Mouse (Mus musculus): Measurements from ENCODE around the gene Prox1. TPM values are rescaled to one million over a fixed set of nuclear protein-coding genes. Genes with fewer than 3 reads are reported as not detected.

Prox1 gene
- polyA plus RNA-seq, 1 experiment, result 1.7 TPM

- Histone ChIP-seq H3K27ac (ENCODE audit: insufficient read depth, low read depth, low read length) (no peak overlapping the region), H3K27me3 (ENCODE audit: control insufficient read depth, insufficient read depth, low read length) (peaks cover 49% of the 10 kb centered on the region), H3K36me3 (ENCODE audit: control insufficient read depth, insufficient read depth, low read length) (no peaks in the 10 kb centered on the region), H3K4me3 (ENCODE audit: low read depth, low read length) (peak overlapping the region; percentile 68), H3K4me1 (ENCODE audit: control insufficient read depth, insufficient read depth, insufficient read length, low read length) (0 out of 2 replicates have a peak, but pooled peaks cover 3% of the 10 kb centered on the region)
- no peak for TF ChIP-seq POLR2A (IDR thresholded peaks at IDR 0.05; ENCODE audit: low read depth, low read length)
- TF ChIP-seq CTCF (IDR thresholded peaks at IDR 0.05; ENCODE audit: extremely low read depth, insufficient read length, insufficient replicate concordance, low read depth, low read length), result no peak
- 1% methylated on average over 51 of the region's 51 CpGs for WGBS
Observed at GRCm38 (mm10) chr1:190168761-190169671, 1.5 kb downstream of the Prox1 start.

GRCm38 (mm10) chr1:190168115-190168514 is 2.4 kb downstream of the Prox1 start:
- 6% methylated on average over 4 of the region's 4 CpGs for WGBS
- peaks cover 42% of the 10 kb centered on the region for H3K27me3 ChIP-seq (ENCODE audit: control insufficient read depth, insufficient read depth, low read length)
- no peak for TF ChIP-seq CTCF (IDR thresholded peaks at IDR 0.05; ENCODE audit: extremely low read depth, insufficient read length, insufficient replicate concordance, low read depth, low read length)
- no peak for TF ChIP-seq POLR2A (IDR thresholded peaks at IDR 0.05; ENCODE audit: low read depth, low read length)
- no peaks in the 10 kb centered on the region for H3K36me3 ChIP-seq (ENCODE audit: control insufficient read depth, insufficient read depth, low read length)
- H3K27ac ChIP-seq (ENCODE audit: insufficient read depth, low read depth, low read length), result no peak overlapping the region
- 0 out of 2 replicates have a peak, but pooled peaks cover 3% of the 10 kb centered on the region for H3K4me1 ChIP-seq (ENCODE audit: control insufficient read depth, insufficient read depth, insufficient read length, low read length)
- no peak overlapping the region for H3K4me3 ChIP-seq (ENCODE audit: low read depth, low read length)

- no peak for TF ChIP-seq POLR2A (IDR thresholded peaks at IDR 0.05; ENCODE audit: low read depth, low read length)
- TF ChIP-seq CTCF (IDR thresholded peaks at IDR 0.05; ENCODE audit: extremely low read depth, insufficient read length, insufficient replicate concordance, low read depth, low read length), result no peak
- H3K27ac ChIP-seq (ENCODE audit: insufficient read depth, low read depth, low read length), result no peak overlapping the region
- 19% methylated on average over 1 of the region's 1 CpGs for WGBS
- no peak overlapping the region for H3K4me3 ChIP-seq (ENCODE audit: low read depth, low read length)
- no peaks in the 10 kb centered on the region for H3K4me1 ChIP-seq (ENCODE audit: control insufficient read depth, insufficient read depth, insufficient read length, low read length)
- peaks cover 37% of the 10 kb centered on the region for H3K27me3 ChIP-seq (ENCODE audit: control insufficient read depth, insufficient read depth, low read length)
- no peaks in the 10 kb centered on the region for H3K36me3 ChIP-seq (ENCODE audit: control insufficient read depth, insufficient read depth, low read length)
Observed at GRCm38 (mm10) chr1:190167609-190168008, 2.9 kb downstream of the Prox1 start.

GRCm38 (mm10) chr1:190165511-190165910 is 5.0 kb downstream of the Prox1 start:
- Histone ChIP-seq H3K27me3 (ENCODE audit: control insufficient read depth, insufficient read depth, low read length) (peaks cover 17% of the 10 kb centered on the region), H3K27ac (ENCODE audit: insufficient read depth, low read depth, low read length) (no peak overlapping the region), H3K4me3 (ENCODE audit: low read depth, low read length) (no peak overlapping the region), H3K36me3 (ENCODE audit: control insufficient read depth, insufficient read depth, low read length) (no peaks in the 10 kb centered on the region), H3K4me1 (ENCODE audit: control insufficient read depth, insufficient read depth, insufficient read length, low read length) (no peaks in the 10 kb centered on the region)
- WGBS, result 67% methylated on average over 4 of the region's 4 CpGs
- TF ChIP-seq POLR2A (IDR thresholded peaks at IDR 0.05; ENCODE audit: low read depth, low read length) (no peak), CTCF (IDR thresholded peaks at IDR 0.05; ENCODE audit: extremely low read depth, insufficient read length, insufficient replicate concordance, low read depth, low read length) (no peak)

GRCm38 (mm10) chr1:190163471-190163870 is 7.0 kb downstream of the Prox1 start:
- Histone ChIP-seq H3K36me3 (ENCODE audit: control insufficient read depth, insufficient read depth, low read length) (no peaks in the 10 kb centered on the region), H3K4me1 (ENCODE audit: control insufficient read depth, insufficient read depth, insufficient read length, low read length) (no peaks in the 10 kb centered on the region), H3K27me3 (ENCODE audit: control insufficient read depth, insufficient read depth, low read length) (peaks cover 2% of the 10 kb centered on the region), H3K4me3 (ENCODE audit: low read depth, low read length) (no peak overlapping the region), H3K27ac (ENCODE audit: insufficient read depth, low read depth, low read length) (no peak overlapping the region)
- TF ChIP-seq POLR2A (IDR thresholded peaks at IDR 0.05; ENCODE audit: low read depth, low read length) (no peak), CTCF (IDR thresholded peaks at IDR 0.05; ENCODE audit: extremely low read depth, insufficient read length, insufficient replicate concordance, low read depth, low read length) (no peak)
- 73% methylated on average over 6 of the region's 6 CpGs for WGBS

DNA sequence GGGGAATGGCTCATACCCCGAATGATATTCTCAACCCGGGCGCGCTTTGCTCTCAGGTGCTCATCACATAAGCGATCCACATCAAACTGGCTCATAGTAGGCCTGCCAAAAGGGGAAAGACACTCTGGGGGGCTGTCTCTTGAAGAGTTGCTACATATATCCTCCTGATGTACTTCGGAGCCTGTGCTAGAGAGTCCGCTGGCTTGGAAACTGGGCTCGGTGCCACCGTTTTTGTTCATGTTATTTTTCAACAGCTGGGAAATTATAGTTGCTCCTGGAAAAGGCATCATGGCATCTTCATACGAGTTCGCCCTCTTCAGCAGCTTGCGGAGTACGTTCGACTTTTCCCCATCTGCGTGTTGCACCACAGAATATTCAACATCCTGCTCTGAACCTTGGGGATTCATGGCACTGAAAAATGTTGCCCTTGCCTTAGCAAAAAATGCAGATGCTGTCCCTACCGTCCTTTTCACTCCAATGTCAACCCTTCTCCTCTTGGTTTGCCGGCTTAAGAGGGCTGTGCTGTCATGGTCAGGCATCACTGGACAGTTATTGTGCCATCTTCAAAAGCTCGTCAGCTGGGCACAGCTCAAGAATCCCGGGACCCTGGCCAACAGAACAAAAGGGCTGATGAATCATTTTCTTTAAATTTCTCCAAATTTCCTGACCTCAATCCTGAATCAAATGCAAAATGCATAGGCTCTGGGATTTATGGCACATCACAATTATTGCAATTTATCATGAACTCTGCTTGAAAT is 8.6 kb downstream of the Prox1 start:
- no peak overlapping the region for H3K27ac ChIP-seq (ENCODE audit: insufficient read depth, low read depth, low read length)
- no peaks in the 10 kb centered on the region for H3K36me3 ChIP-seq (ENCODE audit: control insufficient read depth, insufficient read depth, low read length)
- 85% methylated on average over 19 of the region's 19 CpGs for WGBS
- TF ChIP-seq CTCF (IDR thresholded peaks at IDR 0.05; ENCODE audit: extremely low read depth, insufficient read length, insufficient replicate concordance, low read depth, low read length), result no peak
- TF ChIP-seq POLR2A (IDR thresholded peaks at IDR 0.05; ENCODE audit: low read depth, low read length), result no peak
- H3K27me3 ChIP-seq (ENCODE audit: control insufficient read depth, insufficient read depth, low read length), result no peaks in the 10 kb centered on the region
- no peaks in the 10 kb centered on the region for H3K4me1 ChIP-seq (ENCODE audit: control insufficient read depth, insufficient read depth, insufficient read length, low read length)
- H3K4me3 ChIP-seq (ENCODE audit: low read depth, low read length), result no peak overlapping the region

DNA sequence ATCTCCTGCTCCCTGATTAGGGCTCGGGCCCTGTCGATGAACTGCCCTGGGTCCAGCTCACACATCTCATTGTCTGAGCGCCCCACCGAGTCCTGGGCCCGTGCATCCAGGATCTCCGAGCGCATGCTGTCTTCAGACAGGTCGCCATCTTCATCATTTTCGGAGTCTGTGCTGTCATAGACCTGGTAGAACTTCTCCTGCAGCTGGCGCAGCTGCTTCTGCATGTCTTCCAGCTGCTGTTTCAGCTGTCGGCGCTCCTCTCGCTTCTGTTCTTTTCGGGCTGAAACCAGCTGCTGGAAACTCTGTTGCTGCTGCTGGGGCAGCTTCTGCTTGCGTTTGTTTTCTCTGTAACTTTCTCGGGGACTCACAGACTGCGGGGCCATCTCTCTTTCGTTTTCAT is 9.2 kb downstream of the Prox1 start:
- H3K4me1 ChIP-seq (ENCODE audit: control insufficient read depth, insufficient read depth, insufficient read length, low read length), result no peaks in the 10 kb centered on the region
- H3K4me3 ChIP-seq (ENCODE audit: low read depth, low read length), result no peak overlapping the region
- no peak overlapping the region for H3K27ac ChIP-seq (ENCODE audit: insufficient read depth, low read depth, low read length)
- H3K36me3 ChIP-seq (ENCODE audit: control insufficient read depth, insufficient read depth, low read length), result no peaks in the 10 kb centered on the region
- H3K27me3 ChIP-seq (ENCODE audit: control insufficient read depth, insufficient read depth, low read length), result no peaks in the 10 kb centered on the region
- TF ChIP-seq CTCF (IDR thresholded peaks at IDR 0.05; ENCODE audit: extremely low read depth, insufficient read length, insufficient replicate concordance, low read depth, low read length) (no peak), POLR2A (IDR thresholded peaks at IDR 0.05; ENCODE audit: low read depth, low read length) (no peak)
- 77% methylated on average over 18 of the region's 18 CpGs for WGBS
